Mouse (Mus musculus) embryonic facial prominence, embryonic 12.5 days (tissue): ENCODE measurements around the gene Tbx5. TPM values are rescaled to one million over a fixed set of nuclear protein-coding genes. Genes with fewer than 3 reads are reported as not detected.

Experiments
- ATAC-seq: fragments of 200-750 bp; cut with Nextera tagmentation; 2 replicates; pipeline ENCODE4 v1.8.0; 2017; ENCODE audit not compliant: insufficient number of reproducible peaks, insufficient read depth, low FRiP score, low TSS enrichment
- H3K27ac ChIP-seq: fragments of 300-500 bp; sonication (generic); 2 replicates; pipeline ENCODE4 v1.5.1; 2016; ENCODE audit warnings: mild to moderate bottlenecking
- H3K27me3 ChIP-seq: fragments of 300-500 bp; sonication (generic); 2 replicates; pipeline ENCODE4 v1.6.1; 2016; ENCODE audit warnings: mild to moderate bottlenecking, moderate library complexity
- H3K36me3 ChIP-seq: fragments of 300-500 bp; sonication (generic); 2 replicates; pipeline ENCODE4 v1.6.1; 2016; ENCODE audit warnings: mild to moderate bottlenecking
- H3K4me1 ChIP-seq: fragments of 300-500 bp; sonication (generic); 2 replicates; pipeline ENCODE4 v1.6.1; 2016
- H3K4me2 ChIP-seq: fragments of 300-500 bp; sonication (generic); replicated peaks from 2 replicates; pipeline ENCODE4 v1.6.1; 2016; ENCODE audit warnings: mild to moderate bottlenecking, moderate library complexity
- H3K4me3 ChIP-seq: fragments of 300-500 bp; sonication (generic); 2 replicates; pipeline ENCODE4 v1.5.1; 2016; ENCODE audit warnings: mild to moderate bottlenecking
- H3K9ac ChIP-seq: fragments of 300-500 bp; sonication (generic); 2 replicates; pipeline ENCODE4 v1.6.1; 2016; ENCODE audit warnings: mild to moderate bottlenecking, moderate library complexity
- H3K9me3 ChIP-seq: fragments of 300-500 bp; sonication (generic); 2 replicates; pipeline ENCODE4 v1.6.1; 2016; ENCODE audit warnings: mild to moderate bottlenecking, moderate library complexity
- WGBS: fragments of 180-500 bp; shearing (Covaris S2); methylation state at CpG from one replicate; pipeline ENCODE4 v1.1.7; 2016; 5-methylcytosine and 5-hydroxymethylcytosine counted together
- polyA plus RNA-seq: library from polyadenylated mRNA; unstranded; fragments of >200 nt; fragmentation: Nextera tagmentation; extraction: Ambion mirVana; gene quantifications from 2 replicates; pipeline ENCODE4 v1.2.1, GENCODE M21; 2016

The Tbx5 gene
- polyA plus RNA-seq, 1 experiment from 2014 or later, result 2.3 TPM

DNA sequence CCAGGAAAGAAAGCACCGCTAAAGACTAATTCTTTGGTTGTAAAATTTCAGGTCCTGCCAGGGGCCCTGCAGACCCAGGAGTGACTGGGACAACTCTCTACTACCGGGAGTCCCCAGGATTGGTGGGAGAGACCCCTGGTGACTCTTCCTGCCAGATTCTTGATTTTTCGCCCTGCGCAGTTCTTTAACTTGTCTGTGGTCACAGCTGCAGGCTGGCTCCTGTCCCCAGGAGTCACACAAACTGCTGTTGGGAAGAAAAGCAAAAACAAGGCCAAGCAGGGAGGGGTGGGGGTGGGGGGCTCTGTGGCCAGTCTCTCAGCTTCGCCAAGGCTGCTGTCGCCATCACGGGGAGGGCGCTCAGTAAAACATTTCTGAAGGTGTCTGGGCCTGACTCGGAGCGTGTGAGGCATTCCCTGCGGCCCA lies 32.2 kb upstream of the Tbx5 start:
- no peak overlapping the region for H3K27ac ChIP-seq
- H3K9ac ChIP-seq, result no peak overlapping the region
- H3K4me3 ChIP-seq, result no peak overlapping the region

DNA sequence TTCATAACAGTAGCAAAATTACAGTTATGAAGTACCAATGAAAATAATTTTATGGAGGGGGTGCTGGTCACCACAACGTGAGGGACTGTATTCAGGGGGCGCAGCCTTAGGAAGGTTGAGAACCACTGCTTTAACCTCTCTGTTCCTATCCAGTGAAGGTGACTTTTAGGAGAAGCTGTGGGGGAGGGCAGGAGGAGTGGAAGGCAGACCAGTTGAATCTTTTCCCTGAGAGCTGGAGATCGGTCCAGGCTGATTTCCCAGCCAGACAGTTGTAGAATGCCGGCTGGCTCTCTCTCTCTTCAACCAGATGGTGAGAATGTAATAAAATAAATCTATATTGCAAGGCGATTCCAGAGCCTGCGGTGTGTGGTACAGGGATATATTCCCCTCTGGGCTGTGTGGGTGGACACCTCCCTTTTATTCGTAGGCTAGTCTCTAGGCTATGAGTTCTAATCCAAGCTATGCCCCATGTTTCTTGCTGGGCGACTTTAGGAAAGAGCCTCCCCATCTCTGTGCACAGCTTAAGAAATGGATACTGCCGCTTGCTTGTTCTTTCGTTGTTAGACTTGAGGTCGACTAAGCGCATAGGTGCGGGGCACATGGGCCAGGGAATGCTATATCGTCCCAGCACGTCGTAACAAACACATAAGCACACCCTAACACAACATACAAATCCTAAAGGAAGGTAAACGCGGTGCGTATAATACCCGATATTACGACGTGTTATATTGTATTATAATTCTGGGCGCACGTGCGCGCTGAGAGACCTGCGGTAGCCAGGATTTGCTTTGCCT lies 29.7 kb upstream of the Tbx5 start:
- Histone ChIP-seq H3K36me3 (no peaks in the 10 kb centered on the region), H3K27me3 (peaks cover 97% of the 10 kb centered on the region), H3K27ac (no peak overlapping the region), H3K4me1 (no peaks in the 10 kb centered on the region), H3K4me2 (no peak overlapping the region), H3K9ac (no peak overlapping the region), H3K4me3 (no peak overlapping the region), H3K9me3 (no peaks in the 10 kb centered on the region)
- no peak for ATAC-seq
- 1% methylated on average over 27 of the region's 27 CpGs for WGBS

More for the DNA sequence above, 32.2 kb upstream of the Tbx5 start:
- Histone ChIP-seq H3K4me2 (no peak overlapping the region), H3K36me3 (no peaks in the 10 kb centered on the region), H3K9me3 (no peaks in the 10 kb centered on the region), H3K27me3 (peaks cover 97% of the 10 kb centered on the region), H3K4me1 (no peaks in the 10 kb centered on the region)
- WGBS, result 2% methylated on average over 11 of the region's 11 CpGs
- no peak for ATAC-seq

DNA sequence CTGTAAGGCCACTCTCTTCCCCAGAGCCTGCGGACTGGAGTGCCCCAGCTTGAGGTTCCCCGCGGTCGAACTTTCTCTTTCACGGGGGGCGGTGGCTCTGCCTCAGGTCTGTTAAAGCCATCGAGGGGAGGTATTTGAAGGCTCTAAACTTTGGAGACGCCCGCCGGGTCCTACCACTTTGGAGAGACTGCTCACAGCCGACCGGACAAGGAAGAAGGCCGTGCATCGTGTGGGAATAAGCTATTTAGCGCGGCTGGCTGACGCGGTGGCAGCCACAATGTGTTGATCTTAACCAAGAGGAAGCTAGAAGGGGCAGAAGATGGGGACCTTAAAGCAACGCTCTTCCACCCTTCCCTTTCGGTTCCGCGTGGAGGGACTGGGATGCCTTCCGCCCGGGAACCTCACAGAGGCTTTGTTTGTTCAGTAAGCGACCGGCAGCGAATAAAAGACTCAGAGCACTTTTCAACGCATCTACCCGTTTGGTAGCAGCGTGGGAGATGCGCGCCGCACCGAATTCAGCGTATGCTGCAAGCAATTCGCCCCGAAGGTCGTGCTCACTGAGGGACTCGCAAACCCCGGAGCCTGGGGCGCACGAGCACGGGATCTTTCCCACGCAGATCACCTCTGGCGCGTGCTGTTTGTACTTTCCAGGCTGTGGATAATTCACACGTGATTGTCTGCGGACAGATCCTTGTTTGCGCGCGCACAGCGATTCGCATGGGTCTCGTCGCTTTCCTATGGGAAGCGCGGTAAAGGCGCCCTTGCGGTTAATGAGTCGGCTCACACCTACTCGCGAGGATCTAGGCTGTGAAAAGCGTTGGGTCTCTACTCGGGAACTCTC lies 28.8 kb upstream of the Tbx5 start:
- Histone ChIP-seq H3K9ac (no peak overlapping the region), H3K27ac (no peak overlapping the region)

DNA sequence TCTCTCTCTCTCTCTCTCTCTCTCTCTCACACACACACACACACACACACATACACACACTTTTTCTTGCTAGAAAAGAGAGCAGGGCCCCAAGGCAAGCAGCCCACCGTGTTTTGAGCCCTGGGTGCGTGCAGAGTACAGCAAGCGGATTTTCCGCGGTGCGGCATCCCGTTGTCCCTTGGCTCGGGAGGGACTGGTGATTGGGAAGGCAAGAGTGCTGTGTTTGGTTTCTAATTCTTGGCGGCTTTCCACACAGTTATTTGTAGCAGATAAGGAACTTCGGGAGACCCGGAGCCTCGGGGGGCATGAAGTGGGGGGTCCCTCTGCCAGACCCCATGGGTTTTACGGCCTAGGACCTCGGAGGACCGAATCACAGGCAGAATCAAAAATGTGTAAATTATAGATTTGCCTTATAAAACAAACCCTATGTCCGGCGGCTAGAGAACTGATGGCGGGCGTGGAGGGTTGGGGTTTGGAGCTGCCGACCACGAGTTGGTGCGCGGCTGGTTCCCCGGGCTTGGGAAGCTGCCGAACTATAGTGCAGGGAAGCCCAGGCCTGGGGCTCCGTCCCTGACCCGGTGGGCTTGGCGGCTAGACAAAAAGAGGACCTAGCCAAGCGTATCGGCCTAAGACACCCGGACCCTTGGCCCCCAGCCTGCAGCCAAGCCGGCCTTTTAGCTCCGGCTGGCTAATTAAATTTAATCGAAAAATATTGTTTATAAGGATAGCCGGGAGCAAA lies 28.0 kb upstream of the Tbx5 start:
- no peak overlapping the region for H3K4me3 ChIP-seq
- WGBS, result under 1% methylated on average over 35 of the region's 35 CpGs
- H3K27ac ChIP-seq, result no peak overlapping the region

More for the DNA sequence above, 28.8 kb upstream of the Tbx5 start:
- no peak for ATAC-seq
- under 1% methylated on average over 64 of the region's 64 CpGs for WGBS
- H3K4me1 ChIP-seq, result no peaks in the 10 kb centered on the region
- peaks cover 97% of the 10 kb centered on the region for H3K27me3 ChIP-seq
- H3K4me2 ChIP-seq, result no peak overlapping the region
- H3K9me3 ChIP-seq, result no peaks in the 10 kb centered on the region
- no peaks in the 10 kb centered on the region for H3K36me3 ChIP-seq
- H3K4me3 ChIP-seq, result no peak overlapping the region

DNA sequence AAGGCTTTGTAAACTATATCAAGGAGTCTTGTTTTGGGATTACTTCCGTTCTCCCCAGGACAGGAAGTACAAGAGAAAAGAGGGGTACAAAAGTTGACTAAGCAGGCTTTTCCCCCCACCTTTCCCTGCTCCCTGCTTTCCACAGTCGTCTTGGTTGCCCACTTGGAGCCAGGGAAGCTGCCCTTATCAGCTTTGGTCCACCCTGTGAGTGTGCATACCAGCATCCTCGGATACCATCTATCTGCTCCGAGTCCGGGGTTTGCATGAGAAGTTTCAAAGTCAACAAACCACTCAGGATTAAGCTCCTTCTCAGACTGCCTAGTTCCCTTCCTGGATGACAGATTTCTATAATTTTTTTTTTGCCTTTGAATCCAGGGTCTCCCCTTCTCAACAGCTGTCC lies 26.8 kb upstream of the Tbx5 start:
- Histone ChIP-seq H3K27me3 (peaks cover 96% of the 10 kb centered on the region), H3K27ac (no peak overlapping the region), H3K9ac (no peak overlapping the region), H3K4me1 (no peaks in the 10 kb centered on the region), H3K4me2 (no peak overlapping the region), H3K4me3 (no peak overlapping the region), H3K9me3 (no peaks in the 10 kb centered on the region), H3K36me3 (no peaks in the 10 kb centered on the region)
- no peak for ATAC-seq
- under 1% methylated on average over 5 of the region's 5 CpGs for WGBS

More for the DNA sequence above, 28.0 kb upstream of the Tbx5 start:
- Histone ChIP-seq H3K9me3 (no peaks in the 10 kb centered on the region), H3K4me2 (no peak overlapping the region), H3K9ac (no peak overlapping the region), H3K36me3 (no peaks in the 10 kb centered on the region), H3K27me3 (peaks cover 97% of the 10 kb centered on the region), H3K4me1 (no peaks in the 10 kb centered on the region)
- ATAC-seq, result no peak

DNA sequence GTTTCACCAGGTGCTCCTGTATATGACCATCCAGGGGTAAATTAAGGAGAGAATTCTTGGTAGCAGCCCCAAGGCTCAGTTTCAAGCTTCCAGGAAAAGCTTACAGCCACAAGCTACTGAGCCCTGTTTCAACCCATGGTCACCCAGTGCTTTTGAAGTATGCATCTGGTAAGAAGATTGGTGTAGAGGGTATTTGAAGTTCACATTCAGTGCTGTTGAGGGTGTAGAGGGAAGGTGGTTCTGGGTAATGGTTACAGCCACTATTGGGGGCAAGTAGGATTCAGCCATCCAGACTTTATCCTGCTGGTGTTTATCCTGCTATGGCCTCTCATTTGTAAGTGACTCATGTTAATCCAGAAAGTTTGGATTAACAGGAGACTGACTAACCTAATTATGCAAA lies 26.0 kb upstream of the Tbx5 start:
- no peaks in the 10 kb centered on the region for H3K9me3 ChIP-seq
- ATAC-seq, result no peak
- no peak overlapping the region for H3K4me2 ChIP-seq
- H3K9ac ChIP-seq, result no peak overlapping the region
- H3K27me3 ChIP-seq, result peaks cover 96% of the 10 kb centered on the region
- H3K4me1 ChIP-seq, result no peaks in the 10 kb centered on the region
- H3K36me3 ChIP-seq, result no peaks in the 10 kb centered on the region
- H3K4me3 ChIP-seq, result no peak overlapping the region
- H3K27ac ChIP-seq, result no peak overlapping the region

DNA sequence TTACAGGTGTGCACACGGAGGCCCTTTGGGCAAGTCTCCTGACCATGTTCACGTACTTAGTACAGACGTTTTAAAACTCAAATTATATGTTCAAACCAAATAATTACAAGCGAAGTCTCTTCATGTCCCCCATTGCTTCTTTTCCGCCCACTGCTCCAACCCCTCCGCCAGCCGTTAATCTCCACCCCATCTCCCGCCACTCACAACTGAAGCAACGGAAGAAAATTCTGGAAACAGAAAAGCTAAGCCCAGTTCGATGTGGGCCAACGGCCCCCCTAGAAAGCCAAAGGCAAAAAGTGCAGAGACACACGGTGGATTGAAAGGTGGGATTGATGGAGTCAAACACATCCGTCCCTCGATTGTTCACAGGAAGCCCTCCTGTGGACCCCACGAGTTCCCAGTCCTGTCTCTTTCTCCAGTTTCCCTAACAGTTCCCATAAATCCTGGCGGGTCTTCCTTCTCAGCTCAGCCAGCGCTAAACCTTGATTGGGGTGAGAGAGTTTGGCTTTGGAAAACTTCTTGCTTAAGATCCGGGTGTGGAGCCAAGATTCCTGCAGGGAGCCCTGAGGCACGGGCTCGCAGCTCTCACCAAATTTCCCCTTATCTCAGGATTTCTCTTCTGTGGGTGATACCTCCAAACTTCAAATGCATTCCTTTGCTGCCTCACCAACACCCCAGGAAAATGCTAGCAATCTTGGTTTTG lies 24.8 kb upstream of the Tbx5 start:
- ATAC-seq, result no peak
- no peak overlapping the region for H3K4me3 ChIP-seq

DNA sequence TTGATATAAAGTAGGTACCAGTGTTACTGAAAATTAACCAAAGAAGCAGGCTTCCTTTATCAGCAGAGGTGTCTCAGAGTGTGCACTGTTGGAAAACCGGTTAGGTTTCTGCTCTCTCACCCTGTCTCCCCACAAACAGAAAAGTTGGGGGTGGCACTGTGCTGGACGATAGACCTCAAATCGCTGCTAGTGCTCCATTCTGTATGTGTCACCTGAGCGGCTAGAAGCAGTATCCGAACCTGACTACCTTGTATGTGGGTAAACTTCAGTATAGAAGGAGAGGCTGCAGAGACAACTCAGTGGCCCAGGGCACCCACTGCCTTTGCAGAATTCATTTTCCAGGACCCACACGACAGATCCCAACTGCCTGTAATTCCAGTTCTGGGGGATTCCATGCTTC lies 23.8 kb upstream of the Tbx5 start:
- no peak overlapping the region for H3K9ac ChIP-seq
- H3K9me3 ChIP-seq, result no peaks in the 10 kb centered on the region
- no peak overlapping the region for H3K27ac ChIP-seq
- H3K27me3 ChIP-seq, result peaks cover 91% of the 10 kb centered on the region
- H3K36me3 ChIP-seq, result no peaks in the 10 kb centered on the region
- no peak overlapping the region for H3K4me3 ChIP-seq
- no peaks in the 10 kb centered on the region for H3K4me1 ChIP-seq
- no peak for ATAC-seq
- WGBS, result 31% methylated on average over 6 of the region's 6 CpGs
- H3K4me2 ChIP-seq, result no peak overlapping the region

More for the DNA sequence above, 24.8 kb upstream of the Tbx5 start:
- Histone ChIP-seq H3K4me2 (no peak overlapping the region), H3K9ac (no peak overlapping the region), H3K9me3 (no peaks in the 10 kb centered on the region), H3K27me3 (peaks cover 92% of the 10 kb centered on the region), H3K4me1 (no peaks in the 10 kb centered on the region), H3K36me3 (no peaks in the 10 kb centered on the region), H3K27ac (no peak overlapping the region)
- WGBS, result 2% methylated on average over 20 of the region's 20 CpGs

DNA sequence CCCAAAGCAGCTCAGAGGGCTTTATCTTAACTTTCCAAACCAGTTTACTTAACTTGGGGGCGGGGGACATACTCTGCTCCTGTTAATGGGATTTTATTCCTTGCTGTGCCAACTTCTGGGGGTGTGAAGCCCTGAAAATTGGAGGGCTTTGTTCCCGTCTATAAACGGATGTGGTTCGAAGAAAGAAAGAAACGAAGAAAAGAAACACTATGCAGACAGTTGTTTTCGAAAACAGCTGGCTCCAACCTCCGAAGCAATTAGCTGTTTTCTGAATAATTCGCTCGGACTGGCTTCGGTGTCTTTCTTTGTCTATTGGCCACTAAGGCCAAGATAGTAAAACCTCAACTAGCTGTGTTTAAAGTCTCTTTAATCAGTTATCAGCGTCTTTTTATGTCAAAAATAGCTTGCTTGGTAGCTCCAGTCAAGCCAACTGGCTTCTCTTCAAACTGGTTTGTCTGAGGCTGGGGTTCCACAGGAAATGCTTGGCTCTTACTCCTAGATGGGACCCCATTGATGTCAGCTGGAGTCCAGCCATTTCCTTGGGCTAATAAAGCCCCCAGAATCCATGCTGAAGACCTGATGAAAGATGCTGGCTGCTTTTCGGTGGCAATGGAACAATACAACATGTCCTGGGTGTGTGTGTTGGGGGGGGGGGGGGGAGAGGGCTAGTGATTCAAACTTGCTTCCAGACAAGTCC lies 21.3 kb upstream of the Tbx5 start:
- Histone ChIP-seq H3K4me3 (no peak overlapping the region), H3K4me1 (no peaks in the 10 kb centered on the region), H3K36me3 (no peaks in the 10 kb centered on the region), H3K4me2 (no peak overlapping the region), H3K9ac (no peak overlapping the region), H3K9me3 (peaks cover 3% of the 10 kb centered on the region; the same call in 1 of the 2 replicates), H3K27me3 (peaks cover 74% of the 10 kb centered on the region), H3K27ac (no peak overlapping the region)
- WGBS, result 59% methylated on average over 12 of the region's 12 CpGs
- no peak for ATAC-seq

DNA sequence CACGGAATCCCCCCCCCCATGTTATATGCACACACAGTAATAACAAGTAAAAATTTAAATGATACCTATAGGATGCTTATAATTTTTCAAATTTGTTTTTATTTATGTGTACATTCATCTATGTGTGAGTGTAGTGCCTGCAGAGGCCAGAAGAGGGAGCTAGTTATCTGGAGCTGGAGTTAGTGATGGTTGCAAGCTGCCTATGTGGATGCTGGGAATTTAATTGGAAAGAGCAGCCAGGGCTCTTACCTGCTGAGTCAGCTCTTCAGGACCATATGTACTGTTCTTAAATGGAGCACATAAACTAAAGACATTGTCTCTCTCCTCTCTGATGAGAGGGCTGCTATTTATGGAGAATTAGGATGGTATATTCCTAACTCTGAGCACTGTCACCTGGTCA lies 17.2 kb upstream of the Tbx5 start:
- Histone ChIP-seq H3K4me1 (no peaks in the 10 kb centered on the region), H3K4me2 (no peak overlapping the region), H3K9ac (no peak overlapping the region), H3K4me3 (no peak overlapping the region), H3K9me3 (peaks cover 3% of the 10 kb centered on the region; the same call in 1 of the 2 replicates), H3K27me3 (peaks cover 53% of the 10 kb centered on the region), H3K36me3 (no peaks in the 10 kb centered on the region), H3K27ac (no peak overlapping the region)
- 67% methylated on average over 1 of the region's 1 CpGs for WGBS
- ATAC-seq, result no peak

DNA sequence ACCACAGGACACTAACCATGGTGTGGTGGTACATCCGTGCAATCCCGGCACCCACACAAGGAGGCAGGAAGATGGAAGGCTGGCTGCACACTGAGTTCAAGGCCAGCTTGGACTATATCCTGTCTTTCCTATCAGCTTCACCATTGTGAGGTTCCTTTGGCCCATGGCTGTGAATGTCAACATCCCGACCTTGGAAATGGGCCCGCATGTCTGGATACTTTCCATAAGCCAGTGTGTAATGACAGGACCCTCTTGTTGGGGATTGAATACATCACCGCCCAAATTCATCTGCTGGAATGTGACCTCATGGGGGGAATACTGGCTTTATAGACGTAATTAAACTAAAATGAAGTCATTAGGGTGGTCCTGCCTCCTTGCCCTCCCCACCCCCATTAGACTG lies 12.0 kb upstream of the Tbx5 start:
- 90% methylated on average over 6 of the region's 6 CpGs for WGBS
- ATAC-seq, result no peak
- H3K4me1 ChIP-seq, result no peaks in the 10 kb centered on the region
- no peak overlapping the region for H3K4me3 ChIP-seq
- H3K27me3 ChIP-seq, result peaks cover 64% of the 10 kb centered on the region
- H3K4me2 ChIP-seq, result no peak overlapping the region
- H3K9me3 ChIP-seq, result no peaks in the 10 kb centered on the region
- no peaks in the 10 kb centered on the region for H3K36me3 ChIP-seq
- no peak overlapping the region for H3K9ac ChIP-seq
- no peak overlapping the region for H3K27ac ChIP-seq
